Mouse (Mus musculus) embryonic fibroblast, embryonic 13.5 days (primary cell): ENCODE data around the gene Tomm7.

Experiments
- CTCF ChIP-seq: IDR thresholded peaks from 2 replicates; pipeline ENCODE4 v1.5.1; 2011; ENCODE audit warnings: mild to moderate bottlenecking, control low read depth, low read length, moderate library complexity, borderline replicate concordance; ENCODE audit not compliant: insufficient read depth
- POLR2A ChIP-seq: IDR thresholded peaks from 2 replicates; pipeline ENCODE4 v1.6.1; 2011; ENCODE audit warnings: low read depth, mild to moderate bottlenecking, control low read depth, low read length, moderate library complexity

DNA sequence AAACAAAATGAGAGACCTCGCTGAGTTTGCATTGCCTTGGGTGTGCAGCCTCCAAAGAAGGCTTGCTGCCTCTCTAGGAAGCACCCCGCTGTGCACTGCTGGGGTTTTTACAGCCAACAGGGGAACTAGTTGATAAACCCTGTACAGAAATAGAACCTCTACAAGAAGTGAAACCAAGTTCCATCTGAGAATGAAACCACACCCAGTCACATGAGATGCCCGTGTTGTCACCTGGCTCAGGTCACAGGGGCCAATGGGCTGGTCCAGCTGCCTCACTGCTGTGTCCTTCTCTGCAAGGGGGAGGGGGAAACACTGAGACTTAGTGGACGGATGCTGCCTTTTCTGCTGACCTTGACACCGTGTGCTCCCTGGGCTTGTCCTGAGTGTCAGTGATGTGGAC lies 30.5 kb upstream of the Tomm7 start:
- TF ChIP-seq POLR2A, result no peak
- no peak for TF ChIP-seq CTCF
